Mouse (Mus musculus) ES-E14 (cell line): ENCODE results near the gene F8. TPM values are rescaled to one million over a fixed set of nuclear protein-coding genes. Genes with fewer than 3 reads are reported as not detected.
A peak's percentile ranks its signal among the peaks of the same experiment; 100 is the strongest.

Experiments used
- DNase-seq: peaks from one replicate; pipeline ENCODE4 v3.0.0-alpha.2; 2013; ENCODE audit warnings: low read depth, low spot score
- H3K27ac ChIP-seq: 2 replicates; pipeline ENCODE4 v1.5.1; 2012; ENCODE audit warnings: low read depth, mild to moderate bottlenecking, low read length, moderate library complexity, mixed read lengths; ENCODE audit not compliant: poor library complexity, insufficient read depth, severe bottlenecking
- H3K36me3 ChIP-seq: 2 replicates; pipeline ENCODE4 v1.6.1; 2012; ENCODE audit warnings: mild to moderate bottlenecking, low read length, moderate library complexity, mixed read lengths; ENCODE audit not compliant: control insufficient read depth, poor library complexity, insufficient read depth, severe bottlenecking
- H3K4me1 ChIP-seq, 2 experiments: fragments of 150-350 bp in 1 of 2; sonication (generic) in 1 of 2; 2 replicates each; pipeline ENCODE4 v1.6.1; 2012; ENCODE audit warnings: low read length in 2 of 2, mild to moderate bottlenecking in 1 of 2, mixed read lengths in 1 of 2; ENCODE audit not compliant: control insufficient read depth in 2 of 2, insufficient read depth in 2 of 2, poor library complexity in 1 of 2
- H3K4me3 ChIP-seq, 2 experiments: fragments of 150-350 bp in 1 of 2; sonication (generic) in 1 of 2; 2 replicates each; pipeline ENCODE4 v1.5.1; 2012; ENCODE audit warnings: low read length in 2 of 2, low read depth in 1 of 2, mild to moderate bottlenecking in 1 of 2, mixed read lengths in 1 of 2; ENCODE audit not compliant: insufficient read depth in 1 of 2, poor library complexity in 1 of 2, severe bottlenecking in 1 of 2
- H3K9ac ChIP-seq: 2 replicates; pipeline ENCODE4 v1.6.1; 2012; ENCODE audit warnings: low read depth, mild to moderate bottlenecking, low read length, mixed read lengths; ENCODE audit not compliant: poor library complexity, insufficient read depth, severe bottlenecking
- H3K9me3 ChIP-seq: fragments of 150-350 bp; sonication (generic); 2 replicates; pipeline ENCODE4 v1.6.1; 2012; ENCODE audit warnings: low read depth, mild to moderate bottlenecking, low read length; ENCODE audit not compliant: control insufficient read depth, insufficient read depth
- CHD2 ChIP-seq: IDR thresholded peaks from 2 replicates; pipeline ENCODE4 v1.6.1; 2014; ENCODE audit warnings: mild to moderate bottlenecking, low read depth, low read length, inconsistent platforms
- HCFC1 ChIP-seq: IDR thresholded peaks from 2 replicates; pipeline ENCODE4 v1.6.1; 2012; ENCODE audit warnings: low read length, inconsistent platforms, borderline replicate concordance; ENCODE audit not compliant: insufficient read depth
- MAFK ChIP-seq: IDR thresholded peaks from 2 replicates; pipeline ENCODE4 v1.6.1; 2014; ENCODE audit warnings: mild to moderate bottlenecking, low read depth, low read length, inconsistent platforms; ENCODE audit not compliant: insufficient read depth
- ZC3H11A ChIP-seq: IDR thresholded peaks from 2 replicates; pipeline ENCODE4 v1.6.1; 2012; ENCODE audit warnings: low read depth, mild to moderate bottlenecking, inconsistent platforms, low read length, borderline replicate concordance
- ZNF384 ChIP-seq: IDR thresholded peaks from 2 replicates; pipeline ENCODE4 v1.6.1; 2012; ENCODE audit warnings: low read depth, low read length, inconsistent platforms
- in situ Hi-C, 2 experiments: fragments of 600-800 bp; cut with MboI; formaldehyde crosslinking; loops; one replicate each; pipeline ENCODE4 v1.15.1; 2025; ENCODE audit warnings: low sequenced_read_pairs in 2 of 2, inconsistent platforms in 1 of 2; ENCODE audit not compliant: unreplicated experiment in 2 of 2
- total RNA-seq: library from RNA; depleted of rRNA; stranded (reverse); fragments of 300-350 nt; gene quantifications from 2 replicates; pipeline ENCODE4 v1.2.3, GENCODE M21; 2012; rRNA removed

Gene F8
- 2.5 and 3.0 TPM in 2 replicates for total RNA-seq

- TF ChIP-seq HCFC1, result no peak
- TF ChIP-seq MAFK, result no peak
- peak; percentile 88 for TF ChIP-seq CHD2
- peak within 1 kb of the TSS; percentile 67 to 69 for H3K4me3 ChIP-seq
- peak; percentile 40 for DNase-seq
- no peaks in the 10 kb centered on the region for H3K9me3 ChIP-seq
- no peaks in the 10 kb centered on the region for H3K4me1 ChIP-seq
- peak within 1 kb of the TSS; percentile 74 for H3K27ac ChIP-seq
- H3K9ac ChIP-seq, result peak within 1 kb of the TSS; percentile 82
- no peaks in the 10 kb centered on the region for H3K36me3 ChIP-seq
- in situ Hi-C loops, result no loop called here
Observed at GRCm38 (mm10) chrX:75382195-75382771, at the start of gene F8, which contains the start of gene Fundc2. Gene F8, minus strand, starts transcription at chrX:75382615. Gene Fundc2, plus strand, starts transcription at chrX:75382399.

DNA sequence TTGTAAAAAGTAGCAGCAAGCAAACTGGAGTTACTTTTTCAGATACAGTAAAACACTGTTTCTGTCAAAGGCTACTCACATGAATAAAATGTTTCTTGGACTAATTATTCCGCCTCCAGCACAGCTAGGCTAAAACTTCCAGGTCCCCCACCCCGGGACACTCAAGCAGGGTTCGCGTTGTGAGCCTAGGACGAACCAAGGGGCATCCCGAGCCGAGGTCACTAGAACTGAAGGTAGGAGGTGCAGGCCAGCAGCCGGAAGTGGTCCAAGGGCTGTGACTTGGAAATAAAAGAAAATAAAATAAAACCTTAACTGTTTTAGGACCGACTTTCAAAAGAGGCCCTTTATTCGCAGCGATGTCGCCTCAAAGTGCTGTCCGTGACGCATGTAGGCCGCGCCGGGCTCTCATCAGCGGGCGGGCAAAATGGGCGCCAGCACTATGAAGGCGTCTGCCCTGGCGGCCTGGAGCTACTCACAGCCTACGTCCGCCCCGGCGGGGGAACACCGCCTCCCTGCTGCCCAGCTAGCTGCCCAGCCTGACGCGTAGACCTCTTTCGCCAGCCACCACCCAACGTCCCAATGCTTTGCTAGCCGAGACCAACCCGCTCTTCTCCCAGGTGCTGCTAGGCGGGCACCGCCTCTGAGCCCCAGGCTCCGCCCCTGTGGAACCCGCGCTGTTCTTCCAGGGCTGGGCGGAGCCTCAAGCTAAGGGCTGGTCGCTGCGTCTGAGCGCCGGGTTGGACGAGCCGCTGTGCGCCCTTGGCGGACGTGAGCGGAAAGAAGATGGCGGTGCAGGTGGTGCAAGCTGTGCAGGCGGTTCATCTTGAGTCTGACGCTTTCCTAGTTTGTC lies 33.7 kb upstream of the F8 start, which contains the start of the genes Cmc4, Mtcp1 and Brcc3:
Gene Cmc4, minus strand, starts transcription at position 649 of the 850 bp plus-strand sequence.
Gene Mtcp1, minus strand, starts transcription at position 653 of the 850 bp plus-strand sequence.
Gene Brcc3, plus strand, starts transcription at position 693 of the 850 bp plus-strand sequence.
- peak; percentile 69 for DNase-seq
- Histone ChIP-seq H3K9ac (peak within 1 kb of the TSS; percentile 94), H3K36me3 (no peaks in the 10 kb centered on the region), H3K4me1 (no peaks in the 10 kb centered on the region), H3K27ac (peak within 1 kb of the TSS; percentile 86; the same call in 1 of the 2 replicates), H3K4me3 (peak within 1 kb of the TSS; percentile 94 to 96), H3K9me3 (no peaks in the 10 kb centered on the region)
- in situ Hi-C loops, result no loop called here
- TF ChIP-seq ZC3H11A (no peak), CHD2 (no peak), MAFK (no peak), ZNF384 (no peak), HCFC1 (no peak)

DNA sequence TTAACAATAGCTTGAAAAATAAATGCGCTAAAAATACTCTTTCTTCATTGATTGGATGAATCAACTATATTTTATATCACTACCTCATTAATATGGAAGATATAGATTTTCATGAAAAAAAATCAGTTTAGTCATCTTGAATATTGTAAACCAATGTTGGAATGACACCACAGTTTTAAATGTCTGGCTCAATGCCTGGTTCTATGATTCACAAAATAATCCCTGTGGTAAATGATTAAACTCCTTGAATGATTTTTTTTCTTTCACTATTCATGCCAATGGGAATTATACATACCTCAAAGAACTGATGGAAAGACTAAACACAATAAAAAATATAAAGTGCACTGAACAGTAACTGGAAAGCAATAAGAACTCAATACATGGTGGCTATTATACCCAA lies 27.3 kb upstream of the F8 start:
- Histone ChIP-seq H3K4me3 (no peak overlapping the region), H3K9me3 (no peaks in the 10 kb centered on the region), H3K36me3 (no peaks in the 10 kb centered on the region), H3K27ac (no peak overlapping the region), H3K4me1 (no peaks in the 10 kb centered on the region), H3K9ac (no peak overlapping the region)
- DNase-seq, result no peak
- TF ChIP-seq ZC3H11A, result no peak
- TF ChIP-seq HCFC1, result no peak
- no peak for TF ChIP-seq ZNF384
- no peak for TF ChIP-seq MAFK
- TF ChIP-seq CHD2, result no peak
- in situ Hi-C loops, result no loop called here

DNA sequence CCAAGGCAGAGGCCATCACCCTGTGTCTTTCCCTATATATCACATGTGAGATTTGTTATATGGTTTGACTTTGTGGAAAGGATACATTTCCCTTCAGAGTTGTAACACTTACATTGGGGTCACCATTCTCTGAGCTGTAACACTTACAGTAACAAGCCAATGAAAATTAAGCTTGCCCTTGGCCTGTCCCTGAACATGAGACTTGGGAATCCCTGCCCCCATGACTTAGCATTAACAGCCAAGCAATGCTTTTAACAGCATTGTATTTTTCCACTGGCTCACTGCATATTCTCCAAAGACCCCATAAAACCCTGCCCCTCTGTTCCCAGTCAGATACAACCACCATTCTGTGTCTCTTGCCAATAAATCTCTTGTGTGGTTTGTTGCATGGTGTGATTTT lies 20.9 kb upstream of the F8 start:
- Histone ChIP-seq H3K9ac (no peak overlapping the region), H3K36me3 (no peaks in the 10 kb centered on the region), H3K27ac (no peak overlapping the region), H3K4me1 (no peaks in the 10 kb centered on the region), H3K9me3 (no peaks in the 10 kb centered on the region), H3K4me3 (no peak overlapping the region)
- TF ChIP-seq ZNF384 (no peak), CHD2 (no peak), HCFC1 (no peak), ZC3H11A (no peak), MAFK (no peak)
- in situ Hi-C loops, result no loop called here
- DNase-seq, result no peak
